Mouse (Mus musculus) gastrocnemius, postnatal 14 days (tissue): ENCODE measurements at regions not wholly inside any gene's neighbourhood (a gene's known extent, or its start where the extent isn't known, plus 50 kb on each side); places are given as distances from the start of the nearest gene placed in this dataset.

Experiments
- DNase-seq: peaks from one replicate; pipeline ENCODE4 v3.0.0; 2021; ENCODE audit warnings: mixed read lengths
- intact Hi-C: fragments of 180-260 bp; cut with DNase I; formaldehyde crosslinking; loops from one replicate; pipeline ENCODE4 v1.15.1; 2025; ENCODE audit warnings: low total_unique reads

- intact Hi-C loops, result no loop called here
- DNase-seq, result no peak
Observed at GRCm38 (mm10) chr10:44846765-44847164, 220.2 kb upstream of the Prep start.

- intact Hi-C loops, result no loop called here
- no peak for DNase-seq
Observed at GRCm38 (mm10) chr10:44846149-44846548, 220.9 kb upstream of the Prep start.

- DNase-seq, result no peak
- intact Hi-C loops, result no loop called here
Observed at GRCm38 (mm10) chr10:44840449-44840848, 226.6 kb upstream of the Prep start.

- intact Hi-C loops, result no loop called here
- no peak for DNase-seq
Observed at GRCm38 (mm10) chr10:44832455-44832854, 234.5 kb upstream of the Prep start.

- no peak for DNase-seq
- intact Hi-C loops, result no loop called here
Observed at GRCm38 (mm10) chr10:44826271-44826670, 240.7 kb upstream of the Prep start.

- no peak for DNase-seq
Observed at GRCm38 (mm10) chr10:44821666-44822065, 245.3 kb upstream of the Prep start.

GRCm38 (mm10) chr10:44820379-44820778 lies 246.6 kb upstream of the Prep start:
- intact Hi-C loops, result no loop called here
- no peak for DNase-seq

More at GRCm38 (mm10) chr10:44821666-44822065, 245.3 kb upstream of the Prep start:
- intact Hi-C loops, result no loop called here

- DNase-seq, result no peak
Observed at GRCm38 (mm10) chr10:44819361-44819760, 247.6 kb upstream of the Prep start.

GRCm38 (mm10) chr10:44818615-44819014 lies 248.4 kb upstream of the Prep start:
- intact Hi-C loops, result no loop called here
- DNase-seq, result no peak

More at GRCm38 (mm10) chr10:44819361-44819760, 247.6 kb upstream of the Prep start:
- intact Hi-C loops, result no loop called here

- intact Hi-C loops, result no loop called here
Observed at GRCm38 (mm10) chr10:44796205-44796604, 267.9 kb upstream of the Prdm1 start.

GRCm38 (mm10) chr10:44785386-44785785 lies 257.1 kb upstream of the Prdm1 start:
- intact Hi-C loops, result no loop called here
- DNase-seq, result no peak

More at GRCm38 (mm10) chr10:44796205-44796604, 267.9 kb upstream of the Prdm1 start:
- no peak for DNase-seq

- no peak for DNase-seq
- intact Hi-C loops, result no loop called here
Observed at GRCm38 (mm10) chr10:44780381-44780958, 252.2 kb upstream of the Prdm1 start.

GRCm38 (mm10) chr10:44779568-44780207 lies 251.4 kb upstream of the Prdm1 start:
- intact Hi-C loops, result no loop called here
- no peak for DNase-seq

- intact Hi-C loops, result no loop called here
- DNase-seq, result no peak
Observed at GRCm38 (mm10) chr10:44777214-44777613, 248.9 kb upstream of the Prdm1 start.

- DNase-seq, result no peak
- intact Hi-C loops, result no loop called here
Observed at GRCm38 (mm10) chr10:44776175-44776574, 247.9 kb upstream of the Prdm1 start.

- no peak for DNase-seq
- intact Hi-C loops, result no loop called here
Observed at GRCm38 (mm10) chr10:44765527-44765926, 237.2 kb upstream of the Prdm1 start.

- intact Hi-C loops, result no loop called here
- DNase-seq, result no peak
Observed at GRCm38 (mm10) chr10:44763102-44763501, 234.8 kb upstream of the Prdm1 start.

- intact Hi-C loops, result no loop called here
Observed at GRCm38 (mm10) chr10:44762068-44762467, 233.8 kb upstream of the Prdm1 start.

GRCm38 (mm10) chr10:44761324-44761723 lies 233.0 kb upstream of the Prdm1 start:
- no peak for DNase-seq

More at GRCm38 (mm10) chr10:44762068-44762467, 233.8 kb upstream of the Prdm1 start:
- no peak for DNase-seq

GRCm38 (mm10) chr10:44755355-44755957 lies 227.2 kb upstream of the Prdm1 start:
- intact Hi-C loops, result no loop called here
- no peak for DNase-seq

More at GRCm38 (mm10) chr10:44761324-44761723, 233.0 kb upstream of the Prdm1 start:
- intact Hi-C loops, result no loop called here

GRCm38 (mm10) chr10:44754930-44755329 lies 226.6 kb upstream of the Prdm1 start:
- no peak for DNase-seq

More at GRCm38 (mm10) chr10:44754930-44755329, 226.6 kb upstream of the Prdm1 start:
- intact Hi-C loops, result no loop called here
